Mouse (Mus musculus) gastrocnemius, adult 2 months (tissue): ENCODE results near the gene Marveld3. TPM values are rescaled to one million over a fixed set of nuclear protein-coding genes. Genes with fewer than 3 reads are reported as not detected.

ENCODE experiments used
- DNase-seq: peaks from one replicate; pipeline ENCODE4 v3.0.0; 2022
- H3K27ac ChIP-seq: fragments of 200-600 bp; 2 replicates; pipeline ENCODE4 v1.8.1; 2022; ENCODE audit warnings: mild to moderate bottlenecking
- H3K4me3 ChIP-seq: fragments of 200-600 bp; 2 replicates; pipeline ENCODE4 v1.8.1; 2022; ENCODE audit warnings: mild to moderate bottlenecking, moderate library complexity
- CTCF ChIP-seq: fragments of 200-600 bp; IDR thresholded peaks from 2 replicates; pipeline ENCODE4 v1.8.1; 2022; ENCODE audit warnings: antibody characterized with exemption, mild to moderate bottlenecking, moderate library complexity
- intact Hi-C: fragments of 180-260 bp; cut with DNase I; formaldehyde crosslinking; loops from one replicate; pipeline ENCODE4 v1.15.1; 2025
- total RNA-seq, 2 experiments: library from RNA; stranded (reverse); gene quantifications; 2 replicates each; pipeline ENCODE4 v1.2.3; 2021

The Marveld3 gene
- total RNA-seq, 2 experiments from 2014 or later: not detected

DNA sequence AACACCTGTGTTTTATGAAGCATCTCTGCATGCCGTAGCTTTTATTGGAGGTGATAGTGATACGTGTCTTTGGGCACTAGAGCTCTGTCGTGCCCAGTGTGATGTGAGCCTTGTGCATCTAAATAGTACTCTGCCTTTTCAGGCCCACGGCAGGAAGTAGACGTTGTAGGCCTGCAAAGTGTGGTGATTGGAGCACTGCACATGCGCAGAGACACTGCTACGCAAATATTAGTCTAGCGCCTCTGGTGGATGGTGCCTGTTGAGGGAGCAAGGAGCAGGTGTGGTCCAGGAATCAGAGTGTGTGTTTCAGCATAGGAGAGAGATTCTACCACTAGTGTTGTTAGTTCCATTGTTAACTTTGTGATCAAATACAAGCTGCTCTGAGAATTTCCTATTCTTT is 27.1 kb upstream of the Marveld3 start:
- Histone ChIP-seq H3K4me3 (no peak overlapping the region), H3K27ac (no peak overlapping the region)
- DNase-seq: no peak
- no peak for TF ChIP-seq CTCF
- intact Hi-C loops: no loop called here

DNA sequence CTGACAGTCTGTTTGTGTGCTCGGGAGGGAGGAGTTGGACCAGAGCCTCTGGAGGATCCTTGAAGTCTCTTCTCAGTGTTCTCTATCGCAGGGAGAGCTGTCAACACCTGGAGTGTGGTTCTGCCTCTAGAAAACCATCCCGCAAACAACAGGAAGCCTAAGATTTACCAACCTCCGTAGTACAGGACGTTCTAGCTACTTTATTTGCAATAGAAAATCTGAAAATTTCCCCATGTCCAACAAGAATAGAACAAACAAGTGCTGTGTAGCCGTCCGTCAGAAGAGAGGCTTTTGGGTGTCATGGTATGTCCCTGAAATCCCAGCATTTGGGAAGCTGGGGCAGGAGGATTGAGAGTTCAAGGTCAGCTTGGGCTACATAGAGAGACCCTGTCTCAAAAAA is 25.8 kb upstream of the Marveld3 start:
- Histone ChIP-seq H3K4me3 (no peak overlapping the region), H3K27ac (no peak overlapping the region)
- intact Hi-C loops: no loop called here
- no peak for TF ChIP-seq CTCF
- DNase-seq: no peak

DNA sequence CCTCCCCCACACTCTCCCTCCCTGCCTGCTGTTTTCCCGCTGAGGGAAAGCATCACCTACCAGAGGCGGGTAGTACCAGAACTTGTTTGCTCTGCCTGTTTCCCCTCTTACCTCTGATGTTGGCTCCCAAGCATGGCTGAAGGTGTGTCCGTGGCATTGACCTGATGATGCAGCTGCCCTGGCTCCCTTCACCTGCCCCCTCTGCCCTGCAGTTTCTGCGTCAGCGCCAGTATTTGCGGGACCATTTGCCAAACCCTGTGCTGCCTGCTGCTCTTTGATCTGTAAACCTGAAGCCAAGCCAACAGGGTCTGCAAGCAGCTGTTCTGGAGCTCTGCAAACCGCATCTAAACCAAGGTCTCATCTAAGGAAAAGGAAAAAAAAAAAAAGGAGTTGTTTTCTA is 24.4 kb upstream of the Marveld3 start:
- DNase-seq: no peak
- no peak for TF ChIP-seq CTCF
- Histone ChIP-seq H3K4me3 (no peak overlapping the region), H3K27ac (no peak overlapping the region)
- intact Hi-C loops: no loop called here

DNA sequence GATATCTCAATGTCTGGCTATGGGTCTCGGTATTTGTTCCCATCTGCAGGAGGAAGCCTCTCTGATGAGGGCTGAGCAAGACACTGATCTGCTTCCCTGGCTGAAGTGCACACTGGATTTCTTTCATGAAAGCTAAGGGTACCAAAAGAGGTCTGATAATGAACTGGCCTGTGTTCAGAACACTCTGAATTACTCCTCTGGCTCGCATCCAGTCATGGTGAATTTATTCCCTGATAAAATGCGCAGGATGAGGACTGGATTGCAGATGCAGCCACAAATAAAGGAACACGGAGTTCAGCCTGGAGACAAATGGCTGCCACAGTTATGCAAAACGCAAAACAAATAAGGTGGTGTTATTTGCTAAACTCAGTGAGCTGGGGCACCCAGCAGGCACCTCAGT is 21.9 kb upstream of the Marveld3 start:
- intact Hi-C loops: no loop called here
- H3K4me3 ChIP-seq: no peak overlapping the region
- TF ChIP-seq CTCF: no peak
- no peak for DNase-seq
- no peak overlapping the region for H3K27ac ChIP-seq

DNA sequence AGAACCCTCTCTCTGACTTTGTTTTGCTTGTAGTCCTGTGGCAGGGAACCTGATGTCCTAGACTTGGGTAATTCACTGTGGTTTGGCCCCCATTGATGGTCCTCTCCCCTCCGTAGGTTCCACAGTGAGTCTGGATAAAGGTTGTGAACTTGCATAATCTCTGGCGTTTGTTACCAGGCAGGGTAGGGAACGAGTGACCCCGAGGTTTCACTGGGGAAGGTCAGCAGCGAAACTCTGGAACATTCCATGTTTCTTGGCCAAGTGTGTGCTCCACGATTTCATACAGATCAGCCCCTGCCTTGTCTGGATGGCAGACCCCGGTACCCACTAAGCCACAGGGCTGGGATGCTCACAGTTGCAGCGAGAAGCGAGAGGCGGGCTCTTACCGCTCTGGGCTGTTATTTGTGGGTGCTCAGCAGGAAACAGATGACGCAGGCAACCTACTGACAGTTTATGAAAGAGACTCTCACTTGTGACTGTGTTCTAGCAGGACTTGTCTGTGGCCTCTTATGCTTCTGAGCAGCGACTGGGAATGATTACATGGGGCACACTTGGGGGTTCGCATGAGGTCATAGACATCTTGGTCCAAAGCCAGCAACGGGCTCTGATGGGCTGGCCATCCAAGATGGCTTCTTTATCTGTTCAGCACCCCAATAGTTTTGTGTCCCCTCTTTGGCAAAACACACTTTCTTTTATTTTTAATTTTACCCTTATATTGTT is 20.5 kb upstream of the Marveld3 start:
- TF ChIP-seq CTCF: no peak
- Histone ChIP-seq H3K4me3 (no peak overlapping the region), H3K27ac (no peak overlapping the region)

DNA sequence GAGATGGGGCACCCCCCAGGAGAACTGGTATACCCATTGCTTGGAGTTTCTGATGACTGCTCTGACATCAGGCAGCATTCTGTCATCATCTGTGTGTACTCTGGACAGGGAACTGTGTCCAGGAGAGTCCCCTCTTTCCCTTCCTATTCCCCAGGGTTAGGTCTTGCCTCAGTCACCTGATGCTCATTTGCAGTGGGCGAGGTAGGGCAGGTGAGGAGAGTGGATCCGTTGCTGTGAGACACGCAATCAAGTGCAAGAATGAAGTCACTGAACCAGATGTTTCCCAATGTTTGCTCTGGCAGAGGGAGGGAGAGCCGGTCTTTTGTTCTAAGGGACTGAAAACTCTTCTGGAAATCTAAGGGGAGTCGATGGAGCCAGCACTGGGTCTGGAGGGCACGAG is 17.3 kb upstream of the Marveld3 start:
- Histone ChIP-seq H3K27ac (no peak overlapping the region), H3K4me3 (no peak overlapping the region)
- no peak for TF ChIP-seq CTCF
- intact Hi-C loops: no loop called here
- DNase-seq: no peak

More for the DNA sequence above, 20.5 kb upstream of the Marveld3 start:
- intact Hi-C loops: no loop called here
- no peak for DNase-seq

DNA sequence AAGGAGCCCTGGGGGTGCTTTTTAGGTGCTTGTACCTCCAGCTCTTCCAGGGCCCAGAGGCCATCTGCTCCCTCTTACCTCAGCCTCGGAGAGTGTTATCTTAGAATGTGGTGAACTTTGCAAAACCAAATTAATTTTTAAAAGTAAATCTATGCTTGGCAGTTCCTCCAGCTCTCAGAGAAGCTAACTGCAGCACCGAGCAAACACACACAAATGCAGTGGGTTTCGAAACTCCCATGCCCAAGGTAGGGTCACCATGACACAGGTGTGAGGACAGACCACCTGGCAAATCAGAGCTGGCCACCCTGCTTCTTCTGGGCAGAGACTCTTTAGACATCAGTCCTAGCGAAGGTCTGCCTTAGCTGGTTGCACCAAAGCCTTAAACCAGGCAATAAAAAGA is 10.9 kb upstream of the Marveld3 start:
- no peak for DNase-seq
- no peak for TF ChIP-seq CTCF
- H3K27ac ChIP-seq: no peak overlapping the region
- intact Hi-C loops: no loop called here
- no peak overlapping the region for H3K4me3 ChIP-seq

DNA sequence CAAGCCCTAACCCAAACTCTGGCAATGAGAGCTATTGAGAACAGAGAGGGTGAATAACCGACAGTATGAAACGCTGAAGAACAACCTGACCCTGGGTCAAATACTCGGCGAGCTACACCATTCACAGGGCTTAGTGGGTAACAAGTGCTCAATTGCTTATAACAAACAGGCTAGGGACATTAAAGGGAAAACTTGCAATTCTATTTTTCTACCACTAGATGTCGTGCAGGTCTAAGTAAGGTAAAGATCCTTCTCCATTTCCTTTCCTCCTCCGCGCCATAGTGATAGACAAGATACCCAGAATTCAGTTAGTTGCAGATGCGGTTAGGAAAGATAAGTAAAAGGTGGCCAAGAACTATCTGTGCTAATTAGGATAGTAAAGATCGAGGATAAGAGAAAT is 8.3 kb upstream of the Marveld3 start:
- intact Hi-C loops: loop anchor here (1.0 kb wide), 1 partner anchor 101 kb away; no protein-coding TSS in a partner anchor

DNA sequence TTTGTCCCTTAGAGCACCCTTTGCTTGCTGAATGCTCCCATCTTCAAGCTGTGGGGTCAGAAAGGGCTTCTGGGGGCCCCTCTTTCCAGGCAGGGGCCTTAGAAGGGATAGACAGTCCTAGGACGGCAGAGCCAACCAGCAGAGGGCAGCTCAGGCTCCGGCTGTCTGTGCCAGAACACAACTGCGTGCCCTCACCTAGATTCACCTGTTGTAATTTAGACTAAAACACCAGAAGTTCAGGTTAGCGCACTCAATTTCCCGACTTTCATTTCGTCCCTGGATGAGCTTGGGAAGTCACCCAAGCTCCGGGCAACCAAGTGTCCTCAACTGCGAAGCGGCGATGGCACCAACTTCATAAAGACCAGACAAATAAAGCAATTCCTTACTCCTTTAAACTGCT is 6.8 kb upstream of the Marveld3 start:
- DNase-seq: no peak

More for the DNA sequence above, 8.3 kb upstream of the Marveld3 start:
- no peak overlapping the region for H3K27ac ChIP-seq
- H3K4me3 ChIP-seq: no peak overlapping the region
- peak; percentile 78 for TF ChIP-seq CTCF
- DNase-seq: no peak

DNA sequence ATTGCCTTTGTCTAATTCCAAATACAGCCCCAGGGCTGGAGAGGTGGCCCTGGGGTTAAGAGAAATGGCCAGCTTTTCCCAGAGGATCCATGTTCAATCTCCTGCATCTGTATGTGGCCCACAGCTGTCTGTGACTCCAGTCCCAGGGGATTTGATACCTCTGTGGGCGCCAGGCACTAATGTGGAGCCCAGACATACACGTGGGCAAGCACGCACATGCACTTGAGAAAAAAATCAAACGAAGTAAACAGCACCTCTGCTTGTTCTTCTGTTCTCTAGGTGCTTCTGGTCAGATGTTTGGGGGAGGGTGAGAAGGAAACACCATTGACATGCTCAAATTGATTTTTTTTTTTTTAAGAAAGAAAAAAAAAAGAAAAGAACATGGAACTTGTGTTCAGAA is 2.1 kb upstream of the Marveld3 start:
- no peak for TF ChIP-seq CTCF
- DNase-seq: no peak
- intact Hi-C loops: no loop called here
- no peak overlapping the region for H3K27ac ChIP-seq
- no peak overlapping the region for H3K4me3 ChIP-seq

More for the DNA sequence above, 6.8 kb upstream of the Marveld3 start:
- intact Hi-C loops: no loop called here
- TF ChIP-seq CTCF: no peak
- no peak overlapping the region for H3K27ac ChIP-seq
- H3K4me3 ChIP-seq: no peak overlapping the region

DNA sequence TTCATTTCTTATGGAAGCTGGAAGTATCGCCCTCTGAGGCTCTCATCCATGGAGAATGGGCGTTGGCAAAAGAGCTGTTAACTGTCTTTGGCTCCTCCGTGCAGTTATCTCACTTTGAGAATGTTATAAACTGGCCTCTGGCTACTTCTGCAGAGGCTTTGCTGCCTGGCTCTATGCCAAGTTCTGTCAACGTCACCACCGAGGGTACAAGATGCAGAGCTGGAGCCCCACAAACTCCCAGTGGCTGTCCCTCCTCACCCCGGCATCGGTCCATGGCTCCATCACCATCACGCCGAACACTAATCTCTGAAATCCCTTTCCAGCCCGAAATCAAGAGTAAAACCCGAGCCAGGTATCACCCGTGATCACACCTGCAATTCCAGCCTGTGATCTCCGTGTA is 1.4 kb upstream of the Marveld3 start:
- intact Hi-C loops: no loop called here

DNA sequence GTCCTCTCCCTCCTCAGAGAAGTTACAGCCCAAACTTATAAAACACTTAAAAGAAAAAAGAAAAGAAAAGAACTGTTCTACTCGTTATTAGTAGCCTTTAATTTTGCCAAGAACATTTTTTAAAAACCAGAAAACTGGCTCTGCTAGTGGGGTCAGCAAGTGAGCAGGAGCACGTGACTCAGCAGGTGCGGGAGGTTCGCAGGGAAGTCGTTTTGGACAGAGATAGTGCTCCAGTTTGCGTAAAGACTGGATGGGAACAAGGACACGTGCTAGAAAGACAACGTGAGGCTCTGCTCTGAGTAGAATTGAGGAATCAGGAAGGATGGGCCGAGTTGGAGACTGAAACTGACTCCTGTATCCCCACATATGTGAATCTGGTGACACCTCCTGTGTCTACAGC is 893 bp upstream of the Marveld3 start:
- Histone ChIP-seq H3K27ac (no peak overlapping the region), H3K4me3 (no peak overlapping the region)
- TF ChIP-seq CTCF: no peak
- DNase-seq: no peak
- intact Hi-C loops: no loop called here

More for the DNA sequence above, 1.4 kb upstream of the Marveld3 start:
- DNase-seq: no peak
- no peak overlapping the region for H3K27ac ChIP-seq
- no peak overlapping the region for H3K4me3 ChIP-seq
- TF ChIP-seq CTCF: no peak

DNA sequence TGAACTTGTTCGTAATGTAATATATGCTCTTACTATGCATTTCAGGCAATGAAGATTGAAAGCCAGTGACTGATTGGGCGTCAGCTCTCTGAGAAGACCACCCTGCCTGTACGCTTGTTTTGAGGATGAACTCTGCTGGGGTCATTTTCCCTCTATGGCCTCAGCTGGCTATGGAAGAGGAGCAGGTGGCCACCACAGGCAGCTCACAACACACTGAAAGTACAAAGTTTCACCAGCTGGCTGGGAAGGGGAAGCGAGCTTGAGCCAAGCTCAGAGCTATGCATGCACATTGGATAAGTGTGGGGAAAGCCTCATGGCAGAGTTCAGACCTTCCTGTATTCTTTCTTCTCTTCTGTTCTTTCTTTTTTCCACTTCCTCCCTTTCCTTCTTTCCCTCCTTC is 2.9 kb downstream of the Marveld3 start:
- intact Hi-C loops: no loop called here
- no peak for DNase-seq
- TF ChIP-seq CTCF: no peak
- H3K27ac ChIP-seq: no peak overlapping the region
- no peak overlapping the region for H3K4me3 ChIP-seq

DNA sequence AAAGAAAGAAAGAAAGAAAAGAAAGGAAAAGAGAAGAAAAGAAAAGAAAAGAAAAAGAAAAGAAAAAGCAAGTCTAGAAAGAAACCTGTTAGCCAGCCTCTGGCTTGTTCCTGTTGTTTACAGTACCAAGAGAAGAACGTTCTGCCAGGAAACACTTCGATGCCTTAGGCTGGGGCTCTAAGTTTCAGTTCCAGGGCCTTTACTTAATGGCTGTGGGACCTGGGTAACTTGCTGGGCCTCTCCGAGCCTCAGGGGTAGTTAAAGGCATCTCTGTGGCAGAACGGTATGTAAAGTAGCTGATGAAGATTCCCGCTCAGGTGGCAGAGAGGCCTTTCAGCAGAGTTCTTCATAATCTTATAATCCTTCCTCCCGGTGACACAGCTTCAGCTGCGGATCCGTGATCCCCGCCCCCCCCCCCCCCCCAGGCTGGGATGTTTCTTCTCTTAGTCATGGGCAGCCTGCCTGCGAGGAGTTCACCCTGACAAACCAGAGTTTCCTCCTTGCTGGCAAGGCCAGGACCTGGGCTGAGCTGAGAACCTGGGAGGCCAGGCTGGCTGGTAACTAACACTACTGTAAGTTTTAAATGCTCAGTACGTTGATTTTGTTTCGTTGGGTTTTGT is 3.9 kb downstream of the Marveld3 start:
- H3K4me3 ChIP-seq: peak overlapping the region; percentile 23
- no peak for TF ChIP-seq CTCF
- DNase-seq: no peak
- intact Hi-C loops: no loop called here
- peak overlapping the region; percentile 77 for H3K27ac ChIP-seq
